In the genomic region with DNA sequence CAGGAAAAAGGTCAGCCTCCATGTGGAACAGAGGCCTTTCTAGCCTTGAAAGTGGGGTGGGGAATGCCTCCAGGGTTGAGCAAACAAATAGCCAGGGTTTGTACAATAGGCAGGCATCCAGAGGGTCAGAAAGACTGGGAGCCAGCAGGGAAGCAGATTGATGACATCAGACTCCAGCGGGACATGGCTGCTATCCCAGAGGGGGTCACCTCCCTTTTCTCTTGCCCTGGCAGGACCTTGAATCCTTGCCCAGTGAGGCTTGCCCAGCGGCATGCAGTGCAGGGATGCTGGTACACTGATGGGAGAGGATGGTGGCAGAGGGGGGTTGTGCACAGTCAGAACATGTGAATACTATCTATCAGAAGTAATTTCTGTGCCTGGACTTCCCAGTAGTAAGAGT, we compare ENCODE assay signal across 10 mouse cellular contexts. TPM values are rescaled to one million over a fixed set of nuclear protein-coding genes. Genes with fewer than 3 reads are reported as not detected.
DNase-seq lines count a peak whose midpoint lies in the region; ATAC-seq lines count a peak whose summit lies in the region.
"Had no signal": no experiment of that assay in that cellular context is flagged by ENCODE, and none has a peak within 500 bp of the region (broad histone marks: within the 10 kb centered on the region; RNA-seq: fewer than 3 reads in every experiment).

No protein-coding gene starts in this region.

- 58% methylated on average over 2 of the region's 2 CpGs for WGBS in heart, embryonic 12.5 days

- H3K36me3 ChIP-seq in heart, embryonic 12.5 days = no peaks in the 10 kb centered on the region
- H3K36me3 ChIP-seq: embryonic facial prominence, embryonic 13.5 days; G1E had no signal

- H3K9me3 ChIP-seq in heart, embryonic 12.5 days (replicated peaks) = 0 out of 2 replicates have a peak, but pooled peaks cover 3% of the 10 kb centered on the region
- H3K9me3 ChIP-seq: embryonic facial prominence, embryonic 13.5 days; G1E had no signal

- no peak overlapping the region for H3K27ac ChIP-seq in heart, embryonic 12.5 days (ENCODE audit: poor library complexity, severe bottlenecking)
- H3K27ac ChIP-seq: embryonic facial prominence, embryonic 13.5 days had no signal

- no peak overlapping the region for H3K4me3 ChIP-seq in heart, embryonic 12.5 days
- H3K4me3 ChIP-seq: embryonic facial prominence, embryonic 13.5 days had no signal

- no peak overlapping the region for H3K4me2 ChIP-seq in heart, embryonic 12.5 days
- H3K4me2 ChIP-seq: embryonic facial prominence, embryonic 13.5 days had no signal

- ATAC-seq in heart, embryonic 12.5 days (ENCODE audit: insufficient number of reproducible peaks, low FRiP score) = no peak

- no peak overlapping the region for H3K9ac ChIP-seq in heart, embryonic 12.5 days
- H3K9ac ChIP-seq: embryonic facial prominence, embryonic 13.5 days had no signal

- peak; percentile 82 to 86 for DNase-seq in heart, adult 18-20 months
- peak; percentile 64 for DNase-seq in NIH3T3 (ENCODE audit: low read depth)
- peak; percentile 10 to 13 for DNase-seq in cerebellum, postnatal 14 days
- DNase-seq in kidney, postnatal 14 days = peak; percentile 60
- peak; percentile 25 for DNase-seq in skeletal muscle tissue, adult 2 months (ENCODE audit: low read depth, low spot score)
- no peak for DNase-seq in frontal cortex, postnatal 14 days (ENCODE audit: low spot score in 2 of 2)
- DNase-seq in thymus, postnatal 25 days = no peak

- no peaks in the 10 kb centered on the region for H3K27me3 ChIP-seq in heart, embryonic 12.5 days (replicated peaks)
- H3K27me3 ChIP-seq: embryonic facial prominence, embryonic 13.5 days had no signal

- H3K4me1 ChIP-seq in heart, embryonic 12.5 days (replicated peaks) = peaks cover 40% of the 10 kb centered on the region
- H3K4me1 ChIP-seq: embryonic facial prominence, embryonic 13.5 days had no signal

RNA-seq across cellular contexts. Expression of a gene that starts 10.9 kb away (rescaled TPM):
- under 1 TPM; 0.07 to 0.21 TPM for total RNA-seq in heart, adult 18-20 months (2021)
- polyA plus RNA-seq in heart, embryonic 12.5 days (2016; fragmentation: Nextera tagmentation; extraction: Ambion mirVana) = 2.1 and 2.4 TPM in 2 replicates
- polyA plus RNA-seq: G1E had no signal

RNA-seq across cellular contexts. Expression of a gene that starts 28.9 kb away (rescaled TPM):
- 1 to 10 TPM in 1 of 2 experiments, under 1 TPM in 1; 0.79 to 1.1 TPM for total RNA-seq in heart, adult 18-20 months (2021)
- 0.10 and 0.50 TPM in 2 replicates for polyA plus RNA-seq in heart, embryonic 12.5 days (2016; fragmentation: Nextera tagmentation; extraction: Ambion mirVana)
- total RNA-seq: G1E had no signal
- polyA plus RNA-seq: G1E had no signal

Comparison
In these comparisons a context has a peak if more than half of its experiments do, and no peak if none do; other contexts are left out.
1. DNase-seq: peak in heart, adult 18-20 months (2 of 2), NIH3T3 (single experiment), cerebellum, postnatal 14 days (2 of 2), kidney, postnatal 14 days (single experiment) and skeletal muscle tissue, adult 2 months (single experiment); none in frontal cortex, postnatal 14 days (0 of 2) and thymus, postnatal 25 days (single experiment).